Mouse (Mus musculus) brain, embryonic 14.5 days (tissue): ENCODE data around the gene Nub1.

ENCODE experiments used
- CTCF ChIP-seq: fragments of 200-500 bp; IDR thresholded peaks from 2 replicates; pipeline ENCODE4 v1.5.1; 2012; ENCODE audit warnings: inconsistent platforms, mild to moderate bottlenecking, moderate library complexity, borderline replicate concordance; ENCODE audit not compliant: insufficient read depth, insufficient read length; ENCODE audit errors: extremely low read depth
- POLR2A ChIP-seq: fragments of 200-500 bp; IDR thresholded peaks from 2 replicates; pipeline ENCODE4 v1.6.1; 2012; ENCODE audit warnings: mild to moderate bottlenecking, inconsistent platforms, borderline replicate concordance; ENCODE audit not compliant: poor library complexity, insufficient read depth, insufficient read length, severe bottlenecking; ENCODE audit errors: extremely low read depth

DNA sequence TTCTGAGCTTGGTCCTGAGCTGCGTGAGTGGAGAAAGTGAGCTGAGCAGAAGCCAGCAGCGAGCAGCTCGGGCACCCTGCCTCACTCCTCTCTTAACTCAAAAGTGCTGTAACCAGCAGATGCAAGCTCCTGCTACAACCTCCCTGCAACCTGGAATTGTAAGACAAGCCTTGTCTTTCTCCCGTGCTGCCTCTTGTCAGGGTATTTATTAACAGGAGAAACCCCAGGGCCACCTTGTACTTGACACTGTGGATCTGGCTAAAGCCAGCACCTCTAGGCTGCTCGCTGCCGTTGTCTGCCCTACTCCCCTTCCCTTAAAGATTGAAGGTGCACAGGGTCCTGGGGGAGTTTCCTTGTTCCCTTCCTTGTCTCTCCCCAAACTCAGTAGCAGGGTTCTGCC is 28.7 kb downstream of the Nub1 start:
- TF ChIP-seq POLR2A = no peak
- no peak for TF ChIP-seq CTCF
